Mouse (Mus musculus) embryo, embryonic 10.5 days (tissue): ENCODE data around the gene Fasn.
A peak's percentile ranks its signal among the peaks of the same experiment; 100 is the strongest.
"Not testable (repeated sequence)": the region's sequence is repeated elsewhere in the genome, so short reads cannot be mapped to it uniquely, and the experiment has no call there.

Source experiments
- DNase-seq: peaks from one replicate; pipeline ENCODE4 v3.0.0-alpha.2; 2015; ENCODE audit warnings: low spot score

Fasn gene

DNA sequence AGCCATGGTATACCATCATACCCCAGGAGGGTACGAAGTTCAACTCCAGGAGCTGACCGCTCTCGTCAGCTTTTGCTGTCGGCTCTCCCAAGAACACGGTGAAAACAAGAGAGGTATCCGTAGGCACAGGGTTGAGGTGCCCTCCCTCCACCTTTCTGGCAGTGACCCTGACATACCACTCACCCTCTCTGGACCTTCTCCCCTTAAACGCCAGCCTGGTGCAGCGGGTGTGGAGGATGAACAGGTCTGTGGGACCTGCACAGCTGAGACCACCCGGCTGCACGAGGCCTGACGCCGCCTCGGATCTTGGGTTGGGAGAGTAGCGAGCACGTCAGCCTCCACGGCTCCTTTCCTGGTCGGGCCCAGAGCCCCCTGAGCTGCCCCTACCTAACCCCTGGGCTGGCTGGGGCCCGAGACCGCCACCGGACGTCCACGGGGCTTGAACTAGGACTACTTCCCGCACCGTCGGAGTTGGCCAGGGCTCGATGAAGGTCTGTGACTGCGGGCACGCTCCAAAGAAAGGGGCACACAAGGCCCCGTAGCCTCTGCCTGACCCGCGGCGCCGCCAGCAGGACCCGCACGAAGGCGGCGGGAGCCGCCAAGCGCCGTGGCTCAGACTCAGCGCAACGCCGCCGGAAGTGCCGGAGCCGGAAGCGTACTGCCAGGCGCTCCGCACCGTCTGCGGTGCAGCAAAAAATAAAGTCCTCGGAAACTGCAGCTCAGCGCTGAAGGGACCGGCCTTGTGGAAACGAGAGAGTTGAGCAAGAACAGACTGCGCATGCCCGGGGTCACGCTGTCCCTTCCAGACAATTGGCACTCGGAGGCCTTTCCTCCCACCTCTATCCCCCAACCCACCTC, 28.4 kb downstream of the Fasn start, which contains the start of gene Dus1l:
Gene Dus1l (minus strand): TSS at position 648 of the 858 bp plus-strand sequence.
- DNase-seq, result peak; percentile 98

DNA sequence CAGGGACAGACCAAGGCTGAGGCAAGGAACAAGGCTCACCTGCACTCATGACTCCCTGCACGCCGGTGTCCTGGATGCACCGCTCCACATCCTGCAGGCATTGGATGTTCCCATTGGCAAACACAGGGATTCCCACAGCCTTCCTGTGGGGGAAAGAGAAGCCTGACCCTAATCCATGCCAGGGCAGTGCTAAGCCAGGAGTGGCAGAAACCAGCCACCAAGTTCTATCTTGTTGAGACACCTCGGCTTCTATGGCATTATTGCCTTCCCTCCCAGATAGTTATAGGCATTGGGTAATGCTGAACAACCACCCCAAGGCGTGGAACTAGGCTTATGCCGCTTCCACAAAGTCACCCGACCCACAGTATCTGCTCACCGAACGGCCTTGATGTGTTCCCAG, 31.7 kb downstream of the Fasn start:
- no peak for DNase-seq

DNA sequence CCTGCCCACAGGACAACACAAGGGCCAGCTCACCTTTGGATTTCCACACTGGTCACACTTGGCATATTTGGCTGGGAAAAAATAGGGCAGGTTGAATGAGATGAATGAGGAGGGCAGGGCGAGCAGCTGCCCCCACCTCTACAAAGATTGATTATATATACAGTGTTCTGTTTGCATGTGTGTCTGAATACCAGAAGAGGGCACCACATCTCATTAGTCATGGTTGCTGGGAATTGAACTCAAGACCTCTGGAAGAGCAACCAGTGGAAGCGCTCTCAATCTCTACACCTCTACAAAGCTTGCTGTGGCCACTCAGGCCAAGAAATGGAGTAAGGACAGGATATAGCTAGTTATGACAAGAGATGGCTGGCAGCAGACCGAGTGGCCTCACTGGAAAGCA, 34.5 kb downstream of the Fasn start:
- DNase-seq, result no peak

DNA sequence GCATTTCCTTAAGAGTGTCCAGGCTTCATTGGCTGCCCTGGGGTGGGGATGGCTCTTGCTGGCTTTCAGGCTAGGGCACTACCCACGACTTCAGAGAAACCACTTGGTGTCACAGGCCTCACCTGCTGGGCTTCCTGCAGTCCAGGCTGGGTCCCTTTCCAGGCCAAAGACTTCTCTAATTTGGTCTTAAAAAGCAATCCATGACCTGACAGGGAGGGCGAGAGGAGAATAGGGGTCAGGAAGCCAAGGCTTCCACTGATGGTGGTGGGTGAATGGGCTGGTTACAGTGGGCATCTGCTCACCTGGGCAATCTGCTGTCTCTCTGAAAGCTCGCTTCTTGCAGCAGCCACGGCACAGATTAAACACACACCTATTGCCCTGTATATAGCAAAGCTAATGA, 35.0 kb downstream of the Fasn start:
- DNase-seq, result no peak

DNA sequence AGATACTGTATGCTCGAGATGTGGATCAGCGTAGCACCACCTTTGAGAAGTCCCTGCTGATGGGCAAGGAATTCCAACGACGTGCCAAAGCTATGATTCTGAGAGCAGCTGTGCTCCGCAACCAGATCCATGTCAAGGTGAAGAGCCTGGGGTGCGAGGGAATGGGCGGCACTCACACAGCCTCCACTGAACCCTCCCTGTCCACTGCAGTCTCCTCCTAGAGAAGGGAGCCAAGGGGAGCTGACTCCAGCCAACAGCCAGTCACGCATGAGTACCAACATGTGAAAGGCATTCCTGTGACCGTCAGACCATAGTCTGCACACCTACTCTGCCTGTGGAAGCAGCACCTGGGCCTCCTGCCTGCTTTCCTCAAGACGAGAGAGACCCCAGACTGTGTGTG, 35.9 kb downstream of the Fasn start:
- DNase-seq, result not testable (repeated sequence)

DNA sequence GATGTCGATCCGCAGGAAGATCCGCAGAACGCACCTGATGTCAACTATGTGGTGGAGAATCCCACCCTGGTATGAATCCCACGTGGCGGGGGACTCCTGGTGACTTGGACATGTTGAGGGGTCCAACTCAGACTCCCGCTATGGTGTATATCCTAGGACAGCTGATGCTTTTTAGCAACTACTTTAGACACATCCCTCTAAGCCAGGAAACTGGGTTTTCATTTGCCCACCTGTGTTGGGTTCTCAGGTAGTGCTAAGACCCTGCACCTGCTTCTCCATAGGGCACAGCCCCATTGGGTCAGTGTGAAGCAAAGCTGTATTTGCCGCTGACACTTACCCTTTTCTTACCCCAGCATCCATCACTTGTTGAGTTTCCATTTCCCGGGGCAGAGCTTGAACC, 39.2 kb downstream of the Fasn start:
- no peak for DNase-seq

DNA sequence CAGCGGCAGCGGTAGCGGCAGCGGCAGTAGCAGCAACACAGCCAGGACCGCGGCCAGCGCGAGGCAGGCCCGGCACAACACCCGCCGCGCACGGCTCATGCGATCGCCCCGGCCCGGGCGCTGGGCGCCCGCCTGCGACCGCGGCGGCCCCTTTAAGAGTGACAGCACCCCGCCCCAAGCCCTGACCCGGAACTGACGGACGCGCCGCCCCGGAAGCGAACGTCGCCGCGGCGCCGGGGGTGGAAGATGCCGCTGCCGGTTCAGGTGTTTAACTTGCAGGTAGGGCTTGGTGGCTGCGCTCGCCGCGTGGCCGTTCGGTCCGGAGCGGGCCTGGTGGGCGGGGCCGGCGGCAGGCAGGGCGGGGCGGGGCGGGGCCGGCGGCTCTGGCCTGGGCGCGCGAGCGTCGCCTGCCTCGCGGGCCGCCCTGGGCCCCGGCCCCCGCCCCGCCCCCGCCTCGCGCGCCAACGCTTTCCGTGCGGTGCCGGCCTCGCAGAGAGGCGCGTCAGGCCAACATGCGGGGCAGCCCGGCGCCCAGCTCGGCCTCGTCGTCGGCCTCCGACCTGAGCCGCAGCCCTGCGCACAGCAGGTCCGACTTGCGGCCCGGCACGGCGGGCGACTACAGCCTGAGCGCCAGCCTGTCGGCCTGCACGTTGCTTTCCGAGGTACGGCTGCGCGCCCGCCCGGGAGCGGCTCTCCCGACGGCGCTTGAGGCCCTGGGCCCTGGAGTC, 40.1 kb downstream of the Fasn start, which contains the start of the genes Rfng and Gps1:
Gene Rfng (minus strand): TSS at position 144 of the 728 bp plus-strand sequence.
Gene Gps1 (plus strand): TSS at position 209 of the 728 bp plus-strand sequence.
- DNase-seq, result peak; percentile 86

DNA sequence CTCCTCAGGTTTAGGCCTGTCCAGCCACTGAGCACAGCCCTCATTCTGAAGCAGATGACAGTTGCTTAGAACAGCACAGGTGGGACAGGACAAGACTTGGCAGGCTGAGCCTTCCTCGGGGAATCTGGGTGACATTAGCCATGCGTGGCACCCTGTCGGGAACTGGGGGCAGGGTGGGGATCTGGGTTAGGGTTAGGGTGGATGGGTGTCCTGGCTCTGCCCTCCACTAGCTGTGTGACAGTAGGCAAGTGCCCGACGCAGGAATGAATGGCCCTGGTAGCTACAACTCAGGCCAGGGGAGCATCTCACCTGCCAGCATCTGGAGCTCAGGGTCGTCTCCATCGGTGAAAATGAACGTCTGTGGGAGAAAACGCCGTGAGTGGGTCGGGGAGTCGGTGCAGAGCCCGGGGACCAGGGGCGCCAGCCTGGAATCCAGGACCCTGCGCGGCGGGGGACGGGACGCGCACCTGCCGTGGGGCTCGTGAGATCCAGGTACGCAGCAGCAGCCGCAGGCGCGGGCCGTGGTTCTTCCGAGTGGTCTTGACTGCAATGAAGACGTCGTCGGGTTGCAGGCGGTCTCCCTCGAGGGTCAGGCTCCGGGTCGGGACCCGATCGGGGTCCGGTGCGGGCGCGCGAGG, 40.8 kb downstream of the Fasn start:
- DNase-seq, result no peak

DNA sequence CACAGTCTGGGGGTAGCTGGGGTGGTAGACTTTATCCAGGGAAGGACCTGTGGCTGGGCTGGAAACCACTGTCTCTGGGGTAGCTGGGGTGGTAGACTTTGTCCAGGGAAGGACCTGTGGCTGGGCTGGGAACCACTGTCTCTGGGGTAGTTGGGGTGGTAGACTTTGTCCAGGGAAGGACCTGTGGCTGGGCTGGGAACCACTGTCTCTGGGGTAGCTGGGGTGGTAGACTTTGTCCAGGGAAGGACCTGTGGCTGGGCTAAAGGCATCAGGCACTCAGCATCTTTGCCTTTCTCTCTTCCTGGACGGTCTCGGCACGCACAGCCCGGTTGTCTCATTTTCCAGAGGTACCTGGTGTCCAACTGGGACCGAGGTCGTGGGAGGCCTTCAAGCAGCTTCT, 43.0 kb downstream of the Fasn start:
- not testable (repeated sequence) for DNase-seq

DNA sequence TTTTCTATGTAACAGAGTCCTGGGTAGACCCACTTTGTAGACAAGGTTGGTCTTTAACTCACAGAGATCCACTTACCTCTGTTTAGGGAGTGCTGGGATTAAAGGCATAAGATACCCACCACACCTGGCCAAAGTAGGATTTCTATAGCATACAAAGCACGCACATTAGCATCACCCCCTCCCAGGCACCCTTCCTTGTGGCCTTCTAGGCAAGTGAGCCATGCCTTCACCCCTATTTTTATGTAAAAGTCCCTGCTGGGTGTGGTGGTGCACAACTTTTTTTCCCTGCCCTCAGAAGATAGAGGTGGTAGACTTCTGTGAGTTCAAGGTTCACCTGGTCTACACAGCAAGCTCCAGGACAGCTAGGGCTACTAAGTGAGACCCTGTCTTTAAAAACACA, 44.5 kb downstream of the Fasn start:
- no peak for DNase-seq

DNA sequence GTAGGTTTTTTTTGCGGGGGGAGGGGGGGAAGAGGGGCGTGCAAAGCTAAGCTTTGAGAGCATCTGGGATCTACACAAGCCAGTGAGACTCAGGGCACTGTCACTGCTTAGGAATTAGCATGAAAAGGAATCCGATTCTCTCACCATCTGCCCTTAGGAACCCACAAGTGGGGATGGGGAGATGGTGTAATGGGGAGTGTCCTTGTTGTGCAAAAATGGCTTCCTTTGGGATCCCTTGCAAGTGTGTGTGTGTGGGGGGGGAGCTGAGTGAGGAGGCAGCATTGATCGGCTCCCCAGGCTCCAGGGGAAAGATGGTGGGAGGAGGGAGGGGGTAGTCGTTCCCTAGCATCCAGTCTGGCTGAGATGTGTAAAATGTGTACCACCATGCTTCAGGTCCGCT, 47.2 kb downstream of the Fasn start:
- no peak for DNase-seq

DNA sequence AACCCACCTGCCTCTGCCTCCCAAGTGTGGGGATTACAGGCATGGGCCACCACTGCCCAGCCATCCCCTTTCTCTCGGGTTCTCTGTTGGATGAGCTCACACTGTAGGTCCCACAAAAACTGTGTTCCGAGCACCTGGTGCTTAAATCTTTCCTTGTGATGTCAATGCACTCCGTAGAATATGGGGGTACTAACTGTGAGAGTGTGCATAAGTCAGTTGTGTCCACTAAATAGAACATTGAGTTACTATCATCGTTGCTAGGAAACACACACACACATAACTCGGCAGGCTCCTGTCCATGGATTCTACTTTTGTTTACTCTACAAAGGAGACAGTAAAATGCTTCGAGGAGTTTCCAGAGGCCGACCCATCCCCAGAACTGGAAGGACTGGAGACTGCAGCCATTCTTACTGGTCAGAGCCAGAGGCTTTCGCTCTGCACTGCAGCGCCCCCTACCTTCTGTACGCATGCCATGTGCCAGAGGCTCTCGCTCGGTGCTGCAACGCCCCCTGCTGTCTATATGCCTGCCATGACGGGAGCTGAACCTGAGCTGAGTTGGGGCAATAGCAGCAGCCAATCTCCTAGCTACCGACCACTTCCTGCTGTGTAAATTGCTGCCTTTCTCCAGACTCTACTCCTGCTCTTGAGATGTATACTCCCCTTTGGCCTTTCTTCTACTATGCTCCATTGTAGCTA, 48.4 kb downstream of the Fasn start:
- DNase-seq, result peak; percentile 96

DNA sequence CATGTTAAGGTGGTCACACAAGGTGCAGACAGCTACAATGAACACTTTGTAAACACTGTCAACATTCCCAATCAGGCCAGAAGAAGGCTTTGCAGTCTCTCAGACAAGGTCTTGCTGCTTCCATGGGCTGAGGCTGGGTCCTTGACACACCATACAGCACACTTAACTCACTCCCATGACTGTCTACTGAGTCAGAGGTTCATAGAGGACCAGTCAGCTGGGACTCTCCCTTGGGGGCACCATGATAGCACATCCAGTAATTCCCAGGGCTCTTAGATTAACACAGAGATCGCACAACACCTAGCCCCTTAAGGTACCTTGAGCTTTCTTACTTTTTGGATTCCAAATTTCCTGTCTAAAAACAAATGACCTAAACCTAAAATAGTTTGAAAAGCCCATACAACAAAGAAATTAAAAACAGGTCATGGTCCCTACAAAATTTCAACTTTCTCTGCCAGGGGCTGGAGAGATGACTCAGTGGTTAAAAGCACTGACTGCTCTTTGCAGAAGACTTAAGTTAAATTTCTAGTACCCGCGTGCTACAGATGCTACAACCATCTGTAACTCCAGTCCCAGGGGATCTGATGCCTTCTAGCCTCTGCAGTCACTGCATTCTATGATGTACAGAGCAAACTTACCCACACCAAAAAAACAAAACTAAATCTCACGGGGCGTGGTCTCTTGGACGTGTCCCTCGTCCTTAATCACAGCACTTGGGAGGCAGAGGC, 50.7 kb downstream of the Fasn start:
- DNase-seq, result no peak

DNA sequence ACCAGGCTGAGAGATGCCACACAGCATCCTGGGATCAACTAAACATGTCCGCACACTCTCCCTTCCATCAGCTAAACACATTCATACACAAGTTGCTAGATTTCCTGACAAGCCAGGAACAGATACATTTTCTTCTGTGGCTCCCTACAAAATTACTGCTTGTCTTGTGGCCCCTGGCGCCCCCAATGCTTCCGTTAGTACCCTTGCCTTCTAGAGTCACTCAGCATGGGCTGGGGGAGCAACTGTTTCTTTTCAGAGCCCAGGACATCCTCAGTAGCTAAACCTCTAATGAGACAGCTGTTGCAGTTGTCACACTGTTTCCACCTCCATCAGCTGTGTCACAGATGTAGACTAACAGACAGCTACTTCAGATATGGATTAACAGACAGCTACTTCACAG, 51.6 kb downstream of the Fasn start:
- DNase-seq, result no peak

DNA sequence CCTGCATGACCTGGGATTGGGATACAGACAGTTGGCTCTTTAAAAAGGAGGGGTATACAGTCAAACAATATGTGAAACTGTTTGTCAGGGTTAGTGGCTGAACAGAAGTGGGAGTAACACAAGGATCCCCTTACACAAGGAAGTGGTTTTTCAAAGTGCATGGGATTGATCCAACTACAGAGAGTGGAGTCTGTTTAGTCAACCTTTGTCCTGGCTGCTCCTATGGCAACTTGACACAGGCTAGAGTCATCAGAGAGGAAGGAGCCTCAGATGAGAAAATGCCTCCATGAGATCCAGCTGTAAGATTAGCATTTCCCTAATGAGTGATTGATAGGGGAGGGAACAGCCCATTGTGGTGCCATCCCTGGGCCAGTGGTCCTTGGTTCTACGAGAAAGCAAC, 56.1 kb downstream of the Fasn start:
- DNase-seq, result no peak

DNA sequence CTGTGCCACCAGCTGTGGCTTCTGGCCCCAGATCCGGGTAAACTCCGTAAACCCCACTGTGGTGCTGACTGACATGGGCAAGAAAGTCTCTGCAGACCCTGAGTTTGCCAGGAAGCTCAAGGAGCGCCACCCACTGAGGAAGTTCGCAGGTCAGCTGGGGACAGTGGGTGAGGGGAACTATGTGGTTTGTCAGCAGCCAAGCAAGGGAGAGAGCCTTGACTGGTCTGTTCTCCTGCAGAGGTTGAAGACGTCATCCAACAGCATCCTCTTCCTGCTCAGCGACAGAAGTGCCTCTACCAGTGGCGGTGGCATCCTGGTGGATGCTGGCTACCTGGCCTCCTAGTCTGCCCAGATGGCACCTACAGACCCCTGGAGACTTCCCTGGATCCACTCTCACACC, 57.3 kb downstream of the Fasn start:
- not testable (repeated sequence) for DNase-seq

DNA sequence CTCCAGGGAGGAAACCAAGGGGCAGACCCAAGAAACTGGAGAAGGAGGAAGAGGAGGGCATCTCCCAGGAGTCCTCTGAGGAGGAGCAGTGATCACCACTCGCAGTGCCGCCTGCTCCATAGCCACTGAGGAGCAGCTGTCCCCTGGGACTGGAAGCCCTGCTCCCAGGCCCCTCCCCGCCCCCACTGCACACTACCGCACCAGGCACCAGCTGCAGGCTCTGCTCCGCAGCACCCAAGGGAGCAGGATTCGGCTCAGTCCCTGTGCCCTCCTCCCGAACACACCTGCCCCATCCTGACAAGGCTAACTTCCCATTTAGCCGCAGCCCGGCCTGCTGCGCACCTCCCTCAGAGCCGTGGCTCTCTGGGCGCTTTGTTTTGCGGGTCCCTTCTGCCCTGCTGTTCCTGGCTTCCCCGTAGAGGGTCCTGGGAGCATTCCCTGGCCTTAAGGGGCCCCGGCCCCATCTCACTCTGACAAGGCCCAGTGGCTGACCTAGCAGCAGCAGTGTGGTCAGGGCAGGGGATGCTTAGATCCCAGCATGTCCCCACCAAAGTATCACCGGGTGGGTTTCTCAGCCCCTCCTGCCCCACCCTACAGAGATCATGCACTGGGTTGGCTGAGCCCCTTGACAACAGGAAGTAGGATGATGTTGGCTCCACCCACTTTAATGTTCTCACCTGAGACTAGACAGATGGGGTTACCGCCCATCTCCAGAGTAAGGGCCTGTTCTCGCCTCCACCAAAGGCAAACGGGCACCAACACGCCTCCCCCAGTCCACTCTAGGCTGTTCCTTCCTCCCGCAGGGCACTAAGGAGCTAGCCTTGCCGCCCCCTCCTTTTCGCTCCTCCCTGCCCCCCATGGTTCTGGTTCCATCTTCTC, 61.0 kb downstream of the Fasn start:
- DNase-seq, result not testable (repeated sequence)

DNA sequence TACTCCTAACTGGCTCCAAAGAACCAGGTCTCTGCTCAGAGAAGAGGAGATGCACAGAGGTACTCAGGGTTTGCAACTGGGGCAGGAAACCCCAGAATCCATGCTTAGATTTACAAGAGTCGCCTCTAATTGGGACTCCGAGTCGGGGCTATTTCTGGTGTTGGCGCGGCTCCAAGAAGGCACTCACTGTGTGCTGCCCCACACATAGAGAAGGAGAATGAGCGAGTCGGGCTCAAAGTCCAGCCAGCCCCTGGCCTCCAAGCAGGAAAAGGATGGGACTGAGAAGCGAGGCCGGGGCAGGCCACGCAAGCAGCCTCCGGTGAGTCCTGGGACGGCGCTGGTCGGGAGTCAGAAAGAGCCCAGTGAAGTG, 61.7 kb downstream of the Fasn start, which contains the start of gene Hmga1b:
Gene Hmga1b (plus strand): TSS at position 123 of the 370 bp plus-strand sequence.
- not testable (repeated sequence) for DNase-seq

DNA sequence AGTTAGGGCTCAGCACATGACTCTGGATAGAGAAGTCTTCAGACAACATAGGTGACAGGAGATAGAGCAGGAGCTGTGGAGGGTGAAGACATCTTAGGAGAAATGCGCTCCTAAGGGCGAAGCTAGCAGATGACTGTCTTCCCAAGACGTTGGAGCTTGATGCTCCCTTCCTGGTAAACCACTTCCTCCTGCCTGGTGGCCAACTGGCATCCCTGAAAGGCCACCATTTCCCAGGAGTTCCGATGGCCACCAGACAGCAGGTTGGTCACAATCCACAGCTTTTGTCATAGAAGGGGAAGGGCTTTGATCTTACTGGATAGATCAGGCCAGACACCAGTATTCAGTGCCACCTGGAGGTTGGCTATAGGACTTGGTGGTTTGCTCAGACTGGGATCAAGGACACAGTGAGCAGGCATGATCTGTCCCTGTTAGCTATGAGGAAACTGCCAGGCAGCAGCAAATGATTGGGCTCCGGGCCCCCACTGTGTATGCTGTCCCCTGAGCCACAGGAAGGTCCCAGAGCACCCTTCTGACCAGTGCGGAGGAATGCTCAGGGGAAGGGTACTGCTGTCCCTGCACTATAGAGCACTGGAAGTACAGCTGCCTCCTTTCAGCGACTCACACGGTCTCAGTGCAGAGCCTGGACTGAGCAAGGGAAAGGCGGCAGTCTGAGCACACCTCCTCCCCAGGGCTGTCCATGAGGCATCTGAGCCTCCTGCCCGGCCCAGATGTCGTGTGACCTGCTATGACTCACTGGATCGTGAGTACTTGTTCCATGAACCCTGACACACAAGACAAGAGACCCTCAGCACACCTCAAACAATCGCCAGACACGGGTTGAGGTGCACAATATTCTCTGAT, 62.3 kb downstream of the Fasn start:
- no peak for DNase-seq
